Mouse (Mus musculus) telencephalon, adult 2 months (tissue): Measurements from ENCODE around the gene Dhx15.

ENCODE experiments used
- DNase-seq: peaks from one replicate; pipeline ENCODE4 v3.0.0-alpha.2; 2011; ENCODE audit warnings: low read depth, low spot score

Dhx15 gene

GRCm38 (mm10) chr5:52110808-52111663, 79.3 kb downstream of the Dhx15 start:
- DNase-seq = peak; percentile 65
